Mouse (Mus musculus) heart, embryonic 15.5 days (tissue): Measurements from ENCODE around the gene Plekhj1. TPM values are rescaled to one million over a fixed set of nuclear protein-coding genes. Genes with fewer than 3 reads are reported as not detected.
"Not testable (repeated sequence)": the region's sequence is repeated elsewhere in the genome, so short reads cannot be mapped to it uniquely, and the experiment has no call there.

Experiments
- ATAC-seq: fragments of 200-750 bp; cut with Nextera tagmentation; replicated peaks from 2 replicates; pipeline ENCODE4 v1.8.0; 2017; ENCODE audit warnings: low read depth, moderate TSS enrichment; ENCODE audit not compliant: insufficient number of reproducible peaks, insufficient read depth, low FRiP score
- H3K27ac ChIP-seq: fragments of 300-500 bp; sonication (generic); 2 replicates; pipeline ENCODE4 v1.5.1; 2015; ENCODE audit warnings: mild to moderate bottlenecking, inconsistent platforms
- H3K27me3 ChIP-seq: fragments of 300-500 bp; sonication (generic); 2 replicates; pipeline ENCODE4 v1.6.1; 2015; ENCODE audit warnings: inconsistent platforms
- H3K36me3 ChIP-seq: fragments of 300-500 bp; sonication (generic); 2 replicates; pipeline ENCODE4 v1.6.1; 2015; ENCODE audit warnings: mild to moderate bottlenecking, inconsistent platforms
- H3K4me1 ChIP-seq: fragments of 300-500 bp; sonication (generic); replicated peaks from 2 replicates; pipeline ENCODE4 v1.6.1; 2015; ENCODE audit warnings: inconsistent platforms
- H3K4me2 ChIP-seq: fragments of 300-500 bp; sonication (generic); 2 replicates; pipeline ENCODE4 v1.6.1; 2015; ENCODE audit warnings: inconsistent platforms, mild to moderate bottlenecking, moderate library complexity
- H3K4me3 ChIP-seq: fragments of 300-500 bp; sonication (generic); 2 replicates; pipeline ENCODE4 v1.5.1; 2015; ENCODE audit warnings: mild to moderate bottlenecking, inconsistent platforms
- H3K9ac ChIP-seq: fragments of 300-500 bp; sonication (generic); 2 replicates; pipeline ENCODE4 v1.6.1; 2015; ENCODE audit warnings: mild to moderate bottlenecking, inconsistent platforms
- H3K9me3 ChIP-seq: fragments of 300-500 bp; sonication (generic); replicated peaks from 2 replicates; pipeline ENCODE4 v1.6.1; 2016; ENCODE audit warnings: inconsistent platforms
- WGBS: fragments of 180-500 bp; shearing (Covaris S2); methylation state at CpG from one replicate; pipeline ENCODE4 v1.1.7; 2015; ENCODE audit warnings: mixed read lengths; 5-methylcytosine and 5-hydroxymethylcytosine counted together
- polyA plus RNA-seq: library from polyadenylated mRNA; unstranded; fragments of >200 nt; fragmentation: Nextera tagmentation; extraction: Ambion mirVana; gene quantifications from 2 replicates; pipeline ENCODE4 v1.2.1, GENCODE M21; 2015

Gene Plekhj1
- polyA plus RNA-seq, 1 experiment from 2014 or later: 65.2 TPM

GRCm38 (mm10) chr10:80823847-80824643 is 25.6 kb upstream of the Plekhj1 start:
- ATAC-seq: no peak
- 0 out of 2 replicates have a peak overlapping the region, but pooled peaks have one; percentile 18 for H3K27ac ChIP-seq
- H3K36me3 ChIP-seq: peaks cover under 1% of the 10 kb centered on the region; the same call in 1 of the 2 replicates
- H3K9ac ChIP-seq: no peak overlapping the region
- H3K4me3 ChIP-seq: no peak overlapping the region
- H3K9me3 ChIP-seq: no peaks in the 10 kb centered on the region
- WGBS: 55% methylated on average over 8 of the region's 8 CpGs
- no peaks in the 10 kb centered on the region for H3K27me3 ChIP-seq
- H3K4me1 ChIP-seq: peaks cover 16% of the 10 kb centered on the region
- H3K4me2 ChIP-seq: no peak overlapping the region

DNA sequence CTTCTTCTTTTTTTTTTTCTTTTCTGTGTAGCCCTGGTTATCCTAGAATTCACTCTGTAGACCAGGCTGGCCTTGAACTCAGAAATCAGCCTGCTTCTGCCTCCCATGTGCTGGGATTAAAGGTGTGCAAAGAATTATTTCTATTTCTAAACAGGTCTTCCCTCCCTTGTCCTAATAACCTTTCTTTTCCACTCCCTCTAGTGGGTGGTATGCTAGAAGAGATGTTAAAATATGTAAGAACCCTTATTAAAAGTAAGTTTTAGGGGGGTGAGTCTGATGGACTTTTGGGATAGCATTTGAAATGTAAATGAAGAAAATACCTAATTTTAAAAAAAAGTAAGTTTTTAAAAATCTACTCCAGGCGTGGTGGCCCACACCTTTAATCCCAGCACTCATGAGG is 24.9 kb upstream of the Plekhj1 start:
- H3K9me3 ChIP-seq: no peaks in the 10 kb centered on the region
- no peak overlapping the region for H3K4me2 ChIP-seq
- H3K9ac ChIP-seq: no peak overlapping the region
- ATAC-seq: no peak
- no peaks in the 10 kb centered on the region for H3K27me3 ChIP-seq
- no peak overlapping the region for H3K4me3 ChIP-seq
- H3K36me3 ChIP-seq: no peaks in the 10 kb centered on the region
- 89% methylated on average over 1 of the region's 1 CpGs for WGBS
- H3K27ac ChIP-seq: 0 out of 2 replicates have a peak overlapping the region, but pooled peaks have one; percentile 18
- H3K4me1 ChIP-seq: peaks cover 13% of the 10 kb centered on the region

DNA sequence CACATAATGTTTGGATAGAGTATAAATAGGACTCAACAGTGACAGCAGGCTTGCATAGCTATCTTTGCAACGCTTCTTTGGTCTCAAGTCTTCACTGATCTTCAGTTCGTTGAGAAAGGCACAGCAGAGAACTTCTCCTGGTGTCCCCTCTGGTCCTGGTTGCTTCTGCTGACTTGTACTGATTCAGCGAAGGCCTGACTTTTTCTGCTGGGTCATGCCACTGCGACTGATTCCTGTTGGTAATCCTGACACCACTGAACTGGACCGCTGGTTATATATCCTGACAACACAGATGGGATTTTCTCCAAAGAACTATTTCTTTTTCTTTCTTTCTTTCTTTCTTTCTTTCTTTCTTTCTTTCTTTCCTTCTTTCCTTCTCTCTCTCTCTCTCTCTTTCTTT is 24.1 kb upstream of the Plekhj1 start:
- no peaks in the 10 kb centered on the region for H3K9me3 ChIP-seq
- peaks cover 5% of the 10 kb centered on the region for H3K4me1 ChIP-seq
- 80% methylated on average over 5 of the region's 5 CpGs for WGBS
- H3K9ac ChIP-seq: no peak overlapping the region
- H3K27me3 ChIP-seq: no peaks in the 10 kb centered on the region
- H3K4me2 ChIP-seq: no peak overlapping the region
- H3K4me3 ChIP-seq: no peak overlapping the region
- no peak overlapping the region for H3K27ac ChIP-seq
- H3K36me3 ChIP-seq: no peaks in the 10 kb centered on the region
- no peak for ATAC-seq

DNA sequence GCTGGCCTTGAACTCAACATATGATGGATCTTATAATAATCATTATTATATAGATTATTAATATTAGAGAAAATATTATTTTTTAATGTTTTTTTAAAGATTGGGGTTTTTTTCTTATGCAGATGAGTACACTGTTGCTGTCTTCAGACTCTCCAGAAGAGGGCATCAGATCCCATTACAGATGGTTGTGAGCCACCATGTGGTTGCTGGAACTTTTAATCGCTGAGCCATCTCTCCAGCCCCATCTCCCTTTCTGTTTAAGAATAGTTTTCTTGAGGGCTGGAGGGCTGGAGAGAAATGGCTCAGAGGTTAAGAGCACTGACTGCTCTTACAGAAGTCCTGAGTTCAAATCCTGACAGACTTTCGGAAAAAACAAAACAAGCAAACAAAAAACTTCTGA is 23.6 kb upstream of the Plekhj1 start:
- WGBS: 38% methylated on average over 2 of the region's 2 CpGs

DNA sequence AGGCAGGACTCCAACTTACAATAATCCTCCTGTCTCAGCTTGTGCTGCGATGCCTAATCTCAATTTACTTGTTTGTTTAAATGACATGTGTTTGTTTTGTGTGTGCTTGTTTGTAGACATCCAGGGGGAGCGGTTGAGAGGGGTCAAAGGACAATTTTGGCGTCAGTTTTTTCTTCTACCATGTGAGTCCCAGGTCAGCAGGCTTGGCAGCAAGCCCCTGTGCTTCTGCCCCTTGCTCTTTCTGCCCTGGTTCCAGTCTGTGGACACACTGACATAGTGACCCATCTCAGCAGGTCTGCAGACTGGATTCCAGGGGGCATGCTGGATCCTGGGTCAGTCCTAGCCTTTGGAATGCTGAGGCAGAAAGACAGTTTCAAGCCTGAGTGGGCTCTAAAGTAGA is 21.0 kb upstream of the Plekhj1 start:
- no peak overlapping the region for H3K4me2 ChIP-seq
- no peaks in the 10 kb centered on the region for H3K9me3 ChIP-seq
- no peak overlapping the region for H3K27ac ChIP-seq
- H3K4me1 ChIP-seq: no peaks in the 10 kb centered on the region
- H3K36me3 ChIP-seq: no peaks in the 10 kb centered on the region
- no peak for ATAC-seq
- H3K9ac ChIP-seq: no peak overlapping the region
- H3K4me3 ChIP-seq: no peak overlapping the region
- H3K27me3 ChIP-seq: no peaks in the 10 kb centered on the region
- WGBS: 41% methylated on average over 3 of the region's 3 CpGs

More for the DNA sequence above, 23.6 kb upstream of the Plekhj1 start:
- H3K4me1 ChIP-seq: 0 out of 2 replicates have a peak, but pooled peaks cover 3% of the 10 kb centered on the region
- no peak overlapping the region for H3K27ac ChIP-seq
- H3K4me2 ChIP-seq: no peak overlapping the region
- no peak overlapping the region for H3K9ac ChIP-seq
- H3K4me3 ChIP-seq: no peak overlapping the region
- no peaks in the 10 kb centered on the region for H3K9me3 ChIP-seq
- H3K27me3 ChIP-seq: no peaks in the 10 kb centered on the region
- no peak for ATAC-seq
- H3K36me3 ChIP-seq: no peaks in the 10 kb centered on the region

DNA sequence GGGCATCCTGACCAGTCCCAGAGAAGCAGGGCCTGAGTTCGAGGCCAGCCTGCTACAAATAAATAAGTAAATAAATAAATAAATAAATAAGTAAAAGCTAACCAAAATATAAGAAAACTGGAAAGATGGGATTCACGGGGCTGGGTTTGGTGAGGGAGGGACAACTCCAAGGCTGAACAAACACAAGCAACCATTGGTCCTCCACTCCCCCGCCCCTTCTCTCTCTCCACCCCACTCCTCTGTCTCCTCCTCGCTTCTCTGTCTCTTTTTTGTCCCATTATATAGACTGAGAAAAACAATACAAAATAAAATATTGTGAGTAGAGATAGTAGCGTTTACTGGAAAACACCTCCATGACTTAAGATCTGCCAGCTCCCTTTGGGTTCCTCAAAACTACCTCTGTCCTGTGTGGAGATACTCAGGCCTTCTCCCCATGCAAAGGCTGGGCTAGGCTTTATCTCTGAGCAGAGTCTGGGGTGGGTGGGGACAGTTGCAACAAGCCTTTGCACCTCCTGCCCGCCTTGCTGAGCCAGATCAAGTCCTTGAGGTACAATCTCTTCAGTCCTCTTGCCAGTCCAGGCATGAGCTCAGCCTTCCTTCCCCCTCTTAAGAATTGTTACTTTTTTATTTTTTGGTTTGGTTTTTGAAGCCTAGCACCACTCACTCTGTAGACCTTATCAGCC is 20.3 kb upstream of the Plekhj1 start:
- Histone ChIP-seq H3K4me1 (no peaks in the 10 kb centered on the region), H3K27ac (no peak overlapping the region), H3K9ac (no peak overlapping the region), H3K36me3 (no peaks in the 10 kb centered on the region), H3K27me3 (no peaks in the 10 kb centered on the region), H3K4me3 (no peak overlapping the region), H3K9me3 (no peaks in the 10 kb centered on the region), H3K4me2 (no peak overlapping the region)
- WGBS: 56% methylated on average over 6 of the region's 6 CpGs
- no peak for ATAC-seq

DNA sequence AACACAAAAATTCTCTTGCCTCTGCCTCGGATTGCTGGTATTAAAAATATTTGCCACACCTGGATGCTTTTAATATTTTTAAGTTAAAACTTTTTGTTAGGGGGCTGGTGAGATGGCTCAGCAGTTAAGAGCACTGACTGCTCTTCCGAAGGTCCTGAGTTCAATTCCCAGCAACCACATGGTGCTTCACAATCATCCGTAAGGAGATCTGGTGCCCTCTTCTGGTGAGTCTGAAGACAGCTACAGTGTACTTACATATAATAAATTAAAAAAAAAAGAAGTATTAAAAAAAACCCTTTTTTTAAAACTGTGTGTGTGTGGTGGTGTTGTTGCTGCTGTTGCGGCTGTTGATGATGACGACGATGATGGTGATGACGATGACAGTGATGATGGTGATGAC is 19.5 kb upstream of the Plekhj1 start:
- not testable (repeated sequence) for H3K9me3 ChIP-seq, H3K27me3 ChIP-seq, H3K36me3 ChIP-seq, ATAC-seq, H3K9ac ChIP-seq, H3K27ac ChIP-seq, H3K4me1 ChIP-seq, H3K4me3 ChIP-seq, H3K4me2 ChIP-seq
- 82% methylated on average over 7 of the region's 7 CpGs for WGBS

DNA sequence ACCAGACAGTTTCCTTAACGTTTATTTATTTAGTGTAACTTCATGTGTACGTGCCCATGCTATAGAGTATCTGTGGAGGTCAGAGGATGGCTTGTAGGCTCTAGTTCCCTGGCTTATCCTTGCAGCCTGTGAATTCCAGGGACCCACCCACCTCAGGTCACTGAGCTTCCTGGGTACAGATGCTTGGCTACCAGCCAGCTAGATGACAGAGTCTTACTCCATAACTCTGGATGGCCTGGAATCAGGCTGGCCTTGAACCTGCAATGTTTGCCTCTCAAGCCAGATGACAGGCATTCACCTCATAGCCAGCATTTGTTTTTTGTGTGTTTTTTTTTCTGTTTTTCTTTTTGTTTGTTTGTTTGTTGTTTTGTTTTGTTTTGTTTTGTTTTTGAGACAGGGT is 18.7 kb upstream of the Plekhj1 start:
- Histone ChIP-seq H3K9me3 (no peaks in the 10 kb centered on the region), H3K4me3 (no peak overlapping the region), H3K4me1 (peaks cover 6% of the 10 kb centered on the region), H3K27me3 (no peaks in the 10 kb centered on the region), H3K36me3 (no peaks in the 10 kb centered on the region), H3K4me2 (no peak overlapping the region), H3K9ac (no peak overlapping the region), H3K27ac (no peak overlapping the region)
- no peak for ATAC-seq
- WGBS: 64% methylated on average over 2 of the region's 2 CpGs

DNA sequence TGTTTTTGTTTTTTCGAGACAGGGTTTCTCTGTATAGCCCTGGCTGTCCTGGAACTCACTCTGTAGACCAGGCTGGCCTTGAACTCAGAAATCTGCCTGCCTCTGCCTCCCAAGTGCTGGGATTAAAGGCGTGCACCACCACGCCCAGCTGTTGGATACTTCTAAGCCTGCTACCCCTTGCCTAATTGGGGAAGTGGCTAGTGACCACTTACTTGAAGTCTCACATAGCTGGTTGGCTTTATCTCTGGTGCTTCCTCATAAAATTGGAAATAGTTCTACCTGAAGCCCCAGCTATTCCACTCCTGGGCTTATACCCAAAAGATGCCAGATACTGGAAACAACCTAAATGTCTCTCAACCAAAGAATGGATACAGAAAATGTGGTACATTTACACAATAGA is 17.9 kb upstream of the Plekhj1 start:
- not testable (repeated sequence) for H3K9me3 ChIP-seq, H3K9ac ChIP-seq, H3K4me3 ChIP-seq, H3K4me1 ChIP-seq, H3K27ac ChIP-seq, ATAC-seq, H3K4me2 ChIP-seq, H3K36me3 ChIP-seq, H3K27me3 ChIP-seq
- 83% methylated on average over 3 of the region's 3 CpGs for WGBS

DNA sequence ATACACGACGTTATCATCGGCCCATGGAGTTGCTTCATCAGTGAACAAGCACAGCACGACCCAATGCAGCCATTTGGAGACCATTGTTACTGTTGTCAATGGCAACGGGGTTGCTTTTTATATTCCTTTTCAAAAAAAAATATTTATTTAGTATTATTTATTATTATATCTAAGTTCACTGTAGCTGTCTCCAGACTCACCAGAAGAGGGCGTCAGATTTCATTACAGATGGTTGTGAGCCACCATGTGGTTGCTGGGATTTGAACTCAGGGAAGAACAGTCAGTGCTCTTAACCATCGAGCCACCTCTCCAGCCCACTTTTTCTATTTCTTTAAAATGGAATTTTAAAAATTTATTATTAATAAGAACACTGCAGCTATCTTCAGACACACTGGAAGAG is 16.4 kb upstream of the Plekhj1 start:
- Histone ChIP-seq H3K36me3 (no peaks in the 10 kb centered on the region), H3K27me3 (0 out of 2 replicates have a peak, but pooled peaks cover 2% of the 10 kb centered on the region), H3K4me2 (no peak overlapping the region), H3K9me3 (no peaks in the 10 kb centered on the region), H3K4me3 (no peak overlapping the region), H3K4me1 (peaks cover 14% of the 10 kb centered on the region), H3K9ac (no peak overlapping the region), H3K27ac (no peak overlapping the region)
- ATAC-seq: no peak
- 61% methylated on average over 7 of the region's 7 CpGs for WGBS

DNA sequence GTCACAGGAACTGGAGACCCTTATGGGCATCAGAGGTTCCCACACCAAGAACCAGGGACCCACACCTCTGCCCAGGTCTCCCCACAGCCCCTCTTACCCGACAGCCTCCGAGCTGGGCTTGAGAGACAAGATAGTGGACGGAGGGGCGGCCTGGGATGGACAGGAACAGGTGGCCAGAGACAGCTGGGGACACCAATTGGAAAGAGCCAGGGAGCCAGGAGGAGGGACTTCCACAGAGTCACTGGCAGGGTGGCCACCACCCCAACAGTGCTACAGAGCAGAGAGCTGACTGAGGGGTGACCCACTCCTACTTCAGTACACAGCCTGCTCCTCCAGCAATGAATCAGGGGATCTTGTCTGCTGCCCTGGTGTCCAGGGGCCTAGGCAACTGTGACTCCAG is 14.9 kb upstream of the Plekhj1 start, which contains the start of gene Jsrp1:
Jsrp1 (minus strand) TSS at position 133 of the 400 bp plus-strand sequence.
- no peak within 1 kb of the TSS for H3K9ac ChIP-seq
- H3K4me2 ChIP-seq: no peak within 1 kb of the TSS
- H3K4me1 ChIP-seq: peaks cover 26% of the 10 kb centered on the region
- H3K9me3 ChIP-seq: no peaks in the 10 kb centered on the region
- H3K36me3 ChIP-seq: no peaks in the 10 kb centered on the region
- no peak within 1 kb of the TSS for H3K4me3 ChIP-seq
- no peak for ATAC-seq
- WGBS: 66% methylated on average over 4 of the region's 4 CpGs
- H3K27ac ChIP-seq: no peak within 1 kb of the TSS
- H3K27me3 ChIP-seq: peaks cover 5% of the 10 kb centered on the region; the same call in 1 of the 2 replicates
